Mouse (Mus musculus) E14TG2a.4 (cell line): ENCODE data around the gene Rrp9.
"Not testable (repeated sequence)": the region's sequence is repeated elsewhere in the genome, so short reads cannot be mapped to it uniquely, and the experiment has no call there.

Source experiments
- H3K27me3 ChIP-seq: 2 replicates; pipeline ENCODE4 v1.6.1; 2014; ENCODE audit warnings: low read length, control low read depth; ENCODE audit not compliant: insufficient read depth
- H3K36me3 ChIP-seq: 2 replicates; pipeline ENCODE4 v1.6.1; 2014; ENCODE audit warnings: low read length, control low read depth; ENCODE audit not compliant: insufficient read depth
- H3K4me1 ChIP-seq: replicated peaks from 2 replicates; pipeline ENCODE4 v1.6.1; 2014; ENCODE audit warnings: low read depth, low read length, control low read depth
- H3K4me3 ChIP-seq: replicated peaks from 2 replicates; pipeline ENCODE4 v1.5.1; 2014; ENCODE audit warnings: mild to moderate bottlenecking, low read length
- H3K9me3 ChIP-seq: 2 replicates; pipeline ENCODE4 v1.6.1; 2014; ENCODE audit warnings: low read length, control low read depth
- CTCF ChIP-seq: conservative IDR thresholded peaks from 2 replicates; pipeline ENCODE4 v1.5.1; 2014; ENCODE audit warnings: low read length
- NANOG ChIP-seq: IDR thresholded peaks from 2 replicates; pipeline ENCODE4 v1.6.1; 2014; ENCODE audit warnings: borderline replicate concordance, low read length, mixed read lengths
- POU5F1 ChIP-seq: IDR thresholded peaks from 2 replicates; pipeline ENCODE4 v1.6.1; 2014; ENCODE audit warnings: low read length, borderline replicate concordance

Gene Rrp9

GRCm38 (mm10) chr9:106481676-106482075, 5.9 kb downstream of the Rrp9 start:
- Histone ChIP-seq H3K9me3 (no peaks in the 10 kb centered on the region), H3K27me3 (no peaks in the 10 kb centered on the region), H3K4me3 (no peak overlapping the region), H3K36me3 (peaks cover 75% of the 10 kb centered on the region), H3K4me1 (peaks cover 78% of the 10 kb centered on the region)
- TF ChIP-seq NANOG (no peak), CTCF (no peak), POU5F1 (no peak)

DNA sequence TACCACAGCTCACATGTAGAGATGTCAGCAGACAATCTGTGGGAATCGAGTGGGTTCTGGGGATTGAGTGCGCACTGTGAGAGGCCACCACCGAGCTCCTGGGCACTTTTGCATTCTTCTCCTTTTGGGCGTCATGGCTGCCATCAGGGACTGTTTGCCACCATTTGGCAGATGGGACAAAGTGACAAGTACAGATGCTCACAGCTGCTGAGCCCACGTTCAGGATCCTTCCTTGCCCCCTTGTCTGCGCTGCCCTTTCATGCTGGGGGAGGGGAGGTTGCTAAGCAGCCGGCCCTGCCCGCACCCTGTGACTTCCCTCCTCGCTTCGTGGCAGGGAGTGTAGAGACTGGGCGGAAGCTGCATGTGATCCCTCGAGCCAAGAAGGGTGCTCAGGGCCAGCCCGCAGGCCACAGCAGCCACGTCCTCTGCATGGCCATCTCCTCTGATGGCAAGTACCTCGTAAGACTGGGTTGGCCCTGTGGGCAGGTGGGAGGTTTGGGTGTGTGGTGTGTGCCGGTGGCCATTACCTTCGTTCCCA, 6.9 kb downstream of the Rrp9 start:
- H3K9me3 ChIP-seq: no peaks in the 10 kb centered on the region
- H3K36me3 ChIP-seq: peaks cover 75% of the 10 kb centered on the region
- peak overlapping the region; percentile 43 for H3K4me3 ChIP-seq
- peaks cover 77% of the 10 kb centered on the region for H3K4me1 ChIP-seq
- no peaks in the 10 kb centered on the region for H3K27me3 ChIP-seq
- TF ChIP-seq NANOG (no peak), POU5F1 (no peak), CTCF (no peak)

GRCm38 (mm10) chr9:106483136-106483535, 7.4 kb downstream of the Rrp9 start:
- H3K4me3 ChIP-seq: peak overlapping the region; percentile 43
- no peak for TF ChIP-seq CTCF
- no peak for TF ChIP-seq NANOG
- no peak for TF ChIP-seq POU5F1
- H3K9me3 ChIP-seq: no peaks in the 10 kb centered on the region
- H3K27me3 ChIP-seq: no peaks in the 10 kb centered on the region
- H3K36me3 ChIP-seq: peaks cover 75% of the 10 kb centered on the region
- peaks cover 72% of the 10 kb centered on the region for H3K4me1 ChIP-seq

- TF ChIP-seq POU5F1 (no peak), NANOG (no peak), CTCF (no peak)
Observed at GRCm38 (mm10) chr9:106483606-106484005, 7.8 kb downstream of the Rrp9 start.

GRCm38 (mm10) chr9:106485076-106485475, 9.3 kb downstream of the Rrp9 start:
- Histone ChIP-seq H3K27me3 (no peaks in the 10 kb centered on the region), H3K4me1 (peaks cover 66% of the 10 kb centered on the region), H3K9me3 (no peaks in the 10 kb centered on the region), H3K4me3 (no peak overlapping the region), H3K36me3 (peaks cover 69% of the 10 kb centered on the region)
- TF ChIP-seq POU5F1: no peak
- no peak for TF ChIP-seq CTCF

More at GRCm38 (mm10) chr9:106483606-106484005, 7.8 kb downstream of the Rrp9 start:
- peaks cover 68% of the 10 kb centered on the region for H3K4me1 ChIP-seq
- H3K4me3 ChIP-seq: peak overlapping the region; percentile 43
- H3K27me3 ChIP-seq: no peaks in the 10 kb centered on the region
- H3K9me3 ChIP-seq: no peaks in the 10 kb centered on the region
- H3K36me3 ChIP-seq: peaks cover 74% of the 10 kb centered on the region

- not testable (repeated sequence) for H3K9me3 ChIP-seq, H3K4me3 ChIP-seq, H3K27me3 ChIP-seq
- Histone ChIP-seq H3K36me3 (peaks cover 48% of the 10 kb centered on the region), H3K4me1 (peaks cover 55% of the 10 kb centered on the region)
Observed at GRCm38 (mm10) chr9:106487602-106488001, 11.8 kb downstream of the Rrp9 start.

DNA sequence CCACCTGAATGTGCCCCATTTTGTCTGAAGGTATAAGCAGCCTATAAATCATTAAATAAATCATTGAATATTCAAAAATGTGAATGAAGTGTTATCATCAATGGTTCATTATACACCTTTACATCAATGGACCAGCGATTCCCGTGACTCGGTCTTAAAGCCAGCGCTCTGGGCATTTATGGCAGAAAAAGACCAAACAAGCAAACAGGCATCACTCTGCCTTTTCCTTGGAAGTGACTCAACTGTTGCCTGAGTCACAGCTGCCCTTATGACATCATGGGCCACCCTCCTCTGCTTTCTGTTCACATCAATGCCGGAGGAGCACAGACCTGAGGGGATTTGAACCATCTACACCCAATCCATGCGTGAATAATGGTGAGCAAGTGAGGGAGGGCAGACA, 23.9 kb downstream of the Rrp9 start, which contains the start of gene Iqcf1:
TSS of gene Iqcf1 (plus strand) at position 301 of the 400 bp plus-strand sequence.
- peaks cover 17% of the 10 kb centered on the region; the same call in 1 of the 2 replicates for H3K4me1 ChIP-seq
- peaks cover 14% of the 10 kb centered on the region; the same call in 1 of the 2 replicates for H3K27me3 ChIP-seq
- no peak within 1 kb of the TSS for H3K4me3 ChIP-seq
- no peaks in the 10 kb centered on the region for H3K9me3 ChIP-seq
- H3K36me3 ChIP-seq: no peaks in the 10 kb centered on the region
- TF ChIP-seq CTCF (no peak), NANOG (no peak), POU5F1 (no peak)

GRCm38 (mm10) chr9:106501846-106502245, 26.1 kb downstream of the Rrp9 start:
- Histone ChIP-seq H3K9me3 (no peaks in the 10 kb centered on the region), H3K4me1 (peaks cover 17% of the 10 kb centered on the region; the same call in 1 of the 2 replicates), H3K27me3 (peaks cover 17% of the 10 kb centered on the region; the same call in 1 of the 2 replicates), H3K4me3 (peak overlapping the region; percentile 57), H3K36me3 (no peaks in the 10 kb centered on the region)
- TF ChIP-seq POU5F1 (no peak), NANOG (no peak), CTCF (no peak)

- peaks cover 17% of the 10 kb centered on the region; the same call in 1 of the 2 replicates for H3K27me3 ChIP-seq
- peaks cover 17% of the 10 kb centered on the region; the same call in 1 of the 2 replicates for H3K4me1 ChIP-seq
- no peaks in the 10 kb centered on the region for H3K36me3 ChIP-seq
- H3K9me3 ChIP-seq: no peaks in the 10 kb centered on the region
- H3K4me3 ChIP-seq: no peak overlapping the region
- TF ChIP-seq NANOG (no peak), CTCF (no peak), POU5F1 (no peak)
Observed at GRCm38 (mm10) chr9:106504246-106504645, 28.5 kb downstream of the Rrp9 start.
